Mouse (Mus musculus) kidney, adult 2 months (tissue): ENCODE results near the gene I0C0044D17Rik.

ENCODE experiments used
- CTCF ChIP-seq: fragments of 200-500 bp; conservative IDR thresholded peaks from 2 replicates; pipeline ENCODE4 v1.5.1; 2011; ENCODE audit warnings: low read depth, mild to moderate bottlenecking, control low read depth, low read length, moderate library complexity, mixed read lengths; ENCODE audit not compliant: insufficient read depth, insufficient read length
- POLR2A ChIP-seq: fragments of 200-500 bp; IDR thresholded peaks from one replicate; pipeline ENCODE4 v1.6.1; 2011; ENCODE audit warnings: low read depth, low read length, control low read depth

DNA sequence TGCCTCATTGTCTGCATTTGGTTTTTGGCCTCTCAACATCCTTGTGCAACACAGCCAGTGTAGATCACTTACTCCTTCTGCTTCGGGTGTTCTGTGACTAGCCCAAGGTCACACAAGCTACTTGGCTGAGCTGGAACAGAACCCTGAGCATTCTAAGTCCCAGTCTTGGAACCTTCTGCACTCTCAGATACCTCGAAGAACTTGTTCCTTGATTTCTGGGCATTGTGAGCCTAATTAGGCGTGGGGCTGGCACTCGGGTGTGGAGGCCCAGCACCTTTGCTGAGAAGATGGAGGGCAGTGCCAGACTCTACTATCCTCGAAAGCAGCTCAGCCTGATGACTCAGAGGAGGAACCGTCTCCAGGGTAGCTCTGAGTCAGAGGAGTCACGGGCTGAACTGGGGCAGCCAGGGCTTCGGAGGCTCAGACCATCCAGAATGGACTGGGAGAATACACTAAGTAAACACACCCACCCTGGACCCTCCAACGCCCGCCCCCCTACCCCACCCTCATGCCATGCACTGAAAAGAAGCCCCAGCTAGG is 4.4 kb downstream of the I0C0044D17Rik start:
- no peak for TF ChIP-seq CTCF
- no peak for TF ChIP-seq POLR2A
